Mouse (Mus musculus): ENCODE measurements around the gene Kansl1l.

Kansl1l gene

DNA sequence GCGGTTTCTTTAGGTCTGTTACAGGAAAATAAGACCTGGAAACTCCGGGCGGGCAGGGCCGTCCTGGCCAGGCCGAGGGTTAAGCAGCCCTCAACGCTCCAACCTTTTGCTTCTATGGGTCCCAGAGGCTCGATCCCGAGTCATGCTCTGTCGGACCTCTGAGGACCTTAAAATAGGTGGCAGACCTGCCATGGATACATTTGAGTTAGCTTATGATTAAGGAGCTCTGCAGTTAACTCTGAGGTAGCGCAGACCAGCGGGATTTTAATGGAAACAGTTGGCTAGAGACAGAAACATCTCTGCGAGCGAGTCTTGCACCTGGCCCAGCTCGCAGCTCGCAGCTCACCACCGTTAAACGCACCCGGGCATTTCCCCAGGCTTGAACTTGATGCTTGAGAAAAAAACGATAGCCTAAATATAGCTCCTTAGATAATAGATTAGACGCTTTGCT, 528 bp upstream of the Kansl1l start:
- peak; percentile 37 for DNase-seq (ENCODE audit: low read depth, low spot score)

GRCm38 (mm10) chr1:66816837-66817452, 417 bp downstream of the Kansl1l start:
- peak; percentile 90 for DNase-seq (ENCODE audit: low read depth, low spot score)

DNA sequence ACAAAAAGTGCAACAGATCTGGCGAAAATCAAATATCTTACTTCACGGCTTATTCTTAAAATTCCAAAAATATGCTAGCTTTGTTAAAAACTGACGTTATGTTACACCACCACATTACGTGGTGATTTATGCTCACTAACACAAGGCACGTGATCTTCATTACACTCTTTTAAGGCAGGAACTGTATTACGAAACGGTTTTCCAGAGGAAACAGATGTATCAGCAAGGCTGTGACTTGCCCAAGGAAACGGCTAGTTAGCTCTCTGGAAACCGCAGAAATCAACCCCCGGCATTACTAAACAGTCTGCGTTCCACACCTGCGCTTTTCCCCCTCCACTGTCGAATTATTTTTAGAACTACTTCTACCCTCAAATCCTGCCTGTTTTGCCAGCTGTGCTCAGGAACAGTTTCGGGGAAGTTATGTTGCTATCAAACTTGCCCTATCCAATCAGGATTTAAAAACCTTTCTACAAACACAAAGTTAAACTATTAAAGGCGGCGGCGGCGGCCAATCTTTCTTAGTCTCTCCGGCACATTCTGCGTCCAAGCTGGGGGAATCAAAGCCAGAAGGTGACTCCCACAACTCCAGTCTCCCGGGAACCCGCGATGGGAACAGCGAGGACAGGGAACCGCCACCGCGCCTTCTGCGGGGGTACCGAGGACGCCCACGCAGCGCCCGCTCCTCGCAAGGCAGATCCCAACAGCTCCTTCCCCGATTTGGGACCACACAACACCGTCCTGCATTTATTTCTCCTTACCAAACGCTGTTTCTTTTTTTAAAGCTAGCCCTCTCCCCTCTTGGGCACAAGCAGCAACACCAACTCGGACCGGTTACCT, 1.2 kb downstream of the Kansl1l start:
- DNase-seq (ENCODE audit: low read depth, low spot score): peak; percentile 59

- no peak for DNase-seq (ENCODE audit: low read depth, low spot score)
Measured at GRCm38 (mm10) chr1:66814756-66815155, 2.6 kb downstream of the Kansl1l start.

- no peak for DNase-seq (ENCODE audit: low read depth, low spot score)
Measured at GRCm38 (mm10) chr1:66813191-66813590, 4.2 kb downstream of the Kansl1l start.

- DNase-seq (ENCODE audit: low read depth, low spot score): no peak
Measured at GRCm38 (mm10) chr1:66806821-66807220, 10.5 kb downstream of the Kansl1l start.

GRCm38 (mm10) chr1:66805408-66805807, 12.0 kb downstream of the Kansl1l start:
- no peak for DNase-seq (ENCODE audit: low read depth, low spot score)

DNA sequence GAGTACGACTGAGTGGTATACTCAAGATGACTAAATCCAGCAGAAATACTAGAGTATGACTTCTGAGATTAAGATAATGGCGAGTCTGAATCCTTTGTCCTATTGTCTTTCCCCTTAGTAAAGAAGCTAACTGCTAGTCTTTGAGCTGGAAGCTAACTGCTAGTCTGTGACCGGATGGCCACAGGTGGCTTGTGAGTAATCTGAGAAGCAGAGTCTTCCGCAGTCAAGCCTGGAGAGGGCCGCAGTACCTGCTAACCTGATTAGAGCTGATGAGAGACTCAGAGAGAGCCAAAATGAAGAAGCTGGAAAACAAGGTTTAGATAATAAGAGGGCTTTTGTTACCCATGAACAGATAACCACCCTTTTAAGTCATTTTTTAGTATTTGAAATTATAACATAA, 12.7 kb downstream of the Kansl1l start:
- DNase-seq (ENCODE audit: low read depth, low spot score): no peak

DNA sequence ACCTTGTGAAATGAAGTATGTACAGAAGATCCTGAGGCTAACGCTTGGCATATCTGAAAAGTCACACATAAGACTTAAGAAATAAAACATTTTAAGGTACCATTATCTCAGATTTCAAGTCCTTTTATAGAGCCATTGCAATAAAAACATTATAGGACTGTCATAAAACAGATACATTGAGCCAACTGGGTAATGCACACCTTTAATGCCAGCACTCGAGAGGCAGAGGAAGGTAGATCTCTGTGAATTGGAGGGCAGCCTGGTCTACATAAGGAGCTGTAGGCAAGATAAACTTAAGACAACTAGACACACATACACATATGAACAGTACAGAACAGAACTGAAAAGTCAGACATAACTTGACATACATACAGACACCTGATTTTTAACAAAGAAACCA, 19.4 kb downstream of the Kansl1l start:
- no peak for DNase-seq (ENCODE audit: low read depth, low spot score)

GRCm38 (mm10) chr1:66792838-66793466, 24.4 kb downstream of the Kansl1l start:
- no peak for DNase-seq (ENCODE audit: low read depth, low spot score)

GRCm38 (mm10) chr1:66782296-66782695, 35.1 kb downstream of the Kansl1l start:
- no peak for DNase-seq (ENCODE audit: low read depth, low spot score)

- no peak for DNase-seq (ENCODE audit: low read depth, low spot score)
Measured at GRCm38 (mm10) chr1:66781027-66781426, 36.3 kb downstream of the Kansl1l start.

DNA sequence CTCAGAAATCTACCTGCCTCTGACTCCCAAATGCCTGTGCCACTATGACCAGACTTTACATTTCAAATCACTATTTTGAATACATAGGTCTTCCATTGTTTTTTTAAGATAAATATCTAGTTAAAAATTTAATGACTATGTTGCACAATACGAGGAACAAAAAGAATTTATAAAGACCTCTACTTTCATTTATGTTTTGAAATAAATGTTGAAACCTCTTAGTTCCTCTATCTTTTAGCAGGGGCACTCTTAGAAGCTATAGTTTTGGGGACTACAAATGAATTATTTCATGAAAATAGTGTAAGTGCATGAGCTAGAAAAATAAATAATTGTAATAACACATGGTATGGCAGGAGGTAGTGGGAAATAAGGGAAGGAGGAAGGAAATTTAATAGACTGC, 38.6 kb downstream of the Kansl1l start:
- no peak for DNase-seq (ENCODE audit: low read depth, low spot score)

- DNase-seq (ENCODE audit: low read depth, low spot score): no peak
Measured at GRCm38 (mm10) chr1:66777878-66778277, 39.5 kb downstream of the Kansl1l start.

DNA sequence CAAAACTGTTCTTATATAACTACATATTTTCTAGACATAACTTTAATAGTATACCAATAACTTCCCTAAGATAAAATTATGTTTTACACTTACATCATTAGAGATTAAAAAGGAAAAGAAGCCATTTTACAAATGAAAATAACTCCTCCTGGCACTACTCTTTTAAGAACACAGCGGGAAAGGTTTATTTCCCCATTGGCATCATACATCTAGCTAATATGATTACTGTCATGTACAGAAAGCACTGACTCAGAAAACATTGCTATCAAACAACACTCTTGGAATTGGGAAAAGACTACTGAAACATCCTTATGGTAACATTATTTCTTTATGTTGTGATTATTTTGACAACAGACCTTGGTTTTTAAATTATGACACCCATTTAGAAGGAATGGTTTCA, 48.6 kb downstream of the Kansl1l start:
- no peak for DNase-seq (ENCODE audit: low read depth, low spot score)

- no peak for DNase-seq (ENCODE audit: low read depth, low spot score)
Measured at GRCm38 (mm10) chr1:66730581-66730980, 86.8 kb downstream of the Kansl1l start.

DNA sequence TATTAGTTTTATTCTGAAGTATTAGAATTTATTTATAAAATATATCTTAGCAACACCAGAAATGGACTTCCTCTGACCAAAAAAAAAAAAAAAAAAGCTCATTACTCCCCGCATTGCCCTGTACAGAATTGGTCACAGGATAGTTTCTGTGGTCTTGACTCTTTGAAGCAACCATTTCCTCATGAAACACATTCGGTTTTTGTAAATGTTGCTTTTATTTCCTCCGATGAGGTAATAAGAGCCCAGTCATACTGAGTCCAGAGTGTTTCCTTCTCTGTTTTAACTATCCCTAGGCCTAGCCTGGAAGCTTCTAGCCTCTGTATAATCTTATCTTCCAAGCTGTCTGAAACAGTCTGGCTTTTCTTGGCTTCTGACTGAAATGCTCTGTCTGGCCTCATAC, 104.5 kb downstream of the Kansl1l start:
- DNase-seq (ENCODE audit: low read depth, low spot score): no peak

DNA sequence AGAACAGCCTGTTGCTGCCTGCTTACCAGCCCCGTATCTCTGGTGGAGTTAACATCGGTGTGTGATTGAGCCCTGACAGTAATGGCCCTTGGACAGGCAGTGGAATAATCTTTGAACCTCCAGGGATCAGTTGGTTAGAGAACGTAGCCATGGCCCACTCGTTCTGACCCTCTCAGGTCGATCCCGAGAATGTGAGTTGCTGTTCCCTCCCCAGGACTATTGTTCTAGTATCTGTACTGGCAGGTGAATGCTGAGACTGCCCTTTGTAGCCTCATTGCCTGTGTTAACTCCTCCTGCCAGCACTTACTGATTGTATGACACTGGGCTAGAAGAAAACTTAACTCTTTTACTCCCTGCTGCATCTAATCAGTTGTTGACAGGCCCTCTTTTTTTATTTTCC, 112.8 kb downstream of the Kansl1l start:
- DNase-seq (ENCODE audit: low read depth, low spot score): no peak

DNA sequence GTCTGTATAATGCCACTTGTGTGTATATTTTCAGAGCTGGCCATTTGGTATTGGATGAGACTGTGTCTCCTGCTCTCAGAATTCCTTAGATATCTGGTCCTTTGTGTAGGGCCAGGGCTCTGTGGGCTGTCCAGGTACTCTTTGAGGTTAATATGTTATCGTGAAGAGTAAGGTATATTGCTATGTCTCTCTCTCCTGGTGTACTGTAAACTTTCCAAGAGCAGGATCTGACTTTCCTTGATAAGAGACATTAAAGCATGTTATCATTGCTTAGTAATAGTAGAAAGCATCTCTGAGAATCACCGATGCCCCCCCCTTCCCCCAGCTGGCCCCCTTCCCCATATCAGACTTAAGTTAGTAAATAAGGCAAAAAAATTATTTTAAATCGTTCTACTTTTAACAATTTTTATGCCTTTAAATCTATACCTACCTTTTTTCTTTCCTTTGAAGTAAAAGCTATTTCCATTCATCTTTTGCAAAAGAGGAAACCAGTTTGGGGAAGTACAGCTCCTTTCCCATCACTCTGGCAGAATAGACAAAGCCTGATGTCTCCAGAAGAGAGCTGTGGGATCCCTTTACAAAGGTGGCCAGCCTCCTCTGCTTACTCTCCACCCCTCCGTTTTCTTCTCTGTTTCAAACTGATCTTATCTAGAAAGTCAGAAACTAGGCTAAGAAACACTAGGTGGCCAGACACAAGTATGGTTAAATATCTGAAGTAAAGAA, 114.6 kb downstream of the Kansl1l start:
- no peak for DNase-seq (ENCODE audit: low read depth, low spot score)

DNA sequence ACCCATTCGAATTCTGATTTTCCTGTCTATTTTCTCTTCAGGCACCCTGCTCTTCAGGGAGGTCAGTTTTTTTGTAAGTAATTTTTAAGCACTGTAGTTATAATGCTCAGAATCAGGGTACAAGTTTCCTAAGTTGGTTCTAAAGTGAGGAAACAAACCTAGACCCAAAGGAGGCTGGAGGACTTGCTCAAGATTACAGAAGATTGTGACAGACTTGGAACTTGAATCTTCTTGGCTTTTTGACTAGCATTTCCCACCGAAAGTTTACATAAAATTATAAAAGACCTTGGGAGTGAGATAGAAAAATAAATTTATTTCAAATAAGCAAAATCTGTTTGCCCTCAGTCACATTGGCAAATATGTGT, 115.8 kb downstream of the Kansl1l start:
- DNase-seq (ENCODE audit: low read depth, low spot score): no peak

DNA sequence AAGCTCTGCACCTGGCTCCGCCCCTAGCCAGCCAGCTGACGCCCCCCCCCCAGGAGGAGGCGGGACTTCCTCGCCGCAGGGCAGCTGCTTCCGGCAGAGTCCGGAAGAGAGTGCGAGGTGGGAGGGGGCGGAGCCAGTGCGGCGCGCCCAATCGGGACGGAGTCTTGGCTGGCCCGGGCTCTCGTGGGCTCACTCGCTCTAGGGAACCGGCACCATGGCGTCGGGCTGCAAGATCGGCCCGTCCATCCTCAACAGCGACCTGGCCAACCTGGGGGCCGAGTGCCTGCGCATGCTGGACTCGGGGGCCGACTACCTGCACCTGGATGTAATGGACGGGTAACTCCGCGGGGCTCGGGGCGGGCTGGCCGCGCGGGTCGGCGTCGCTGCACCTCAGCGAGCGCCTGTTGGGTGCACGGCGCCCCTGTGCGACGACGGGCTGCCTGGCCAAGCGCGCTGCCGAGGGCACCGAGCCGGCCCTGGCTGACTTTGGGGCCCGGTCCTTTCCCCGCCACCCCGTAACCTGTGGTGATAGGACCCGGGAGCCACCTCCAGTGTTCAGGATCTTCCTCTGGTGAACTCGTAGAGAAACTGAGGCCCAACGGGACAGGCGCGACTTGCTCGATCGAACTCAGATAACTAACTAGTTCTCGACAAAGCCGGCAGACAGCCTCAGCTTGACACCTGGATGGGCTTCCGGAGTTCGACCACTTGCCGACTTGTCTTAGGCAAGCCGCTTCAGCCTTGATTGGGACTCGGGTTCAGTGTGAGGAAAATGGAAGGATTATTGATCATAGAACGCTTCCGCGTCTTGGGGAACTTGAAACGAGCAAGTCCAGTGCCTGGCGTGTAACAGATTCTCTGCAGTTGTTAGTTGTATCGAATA, 116.4 kb downstream of the Kansl1l start, which contains the start of gene Rpe:
Rpe (plus strand) TSS at position 139 of the 883 bp plus-strand sequence.
- peak; percentile 92 for DNase-seq (ENCODE audit: low read depth, low spot score)
